Mouse (Mus musculus): ENCODE results near the gene Chrna3. TPM values are rescaled to one million over a fixed set of nuclear protein-coding genes. Genes with fewer than 3 reads are reported as not detected.

Gene Chrna3
- total RNA-seq (2015) (not detected in 2 replicates), total RNA-seq (2017) (not detected in 2 replicates)

- ATAC-seq (ENCODE audit: poor library complexity, severe bottlenecking): no peak
Observed at GRCm38 (mm10) chr9:55026275-55026663, at the start of gene Chrna3. Gene Chrna3, minus strand, starts transcription at chr9:55026562.

GRCm38 (mm10) chr9:55067965-55068265 is 41.6 kb upstream of the Chrna3 start:
- no peak for ATAC-seq (ENCODE audit: poor library complexity, severe bottlenecking)

GRCm38 (mm10) chr9:55067260-55067964 is 41.0 kb upstream of the Chrna3 start:
- ATAC-seq (ENCODE audit: poor library complexity, severe bottlenecking): no peak

GRCm38 (mm10) chr9:55065241-55065640 is 38.9 kb upstream of the Chrna3 start:
- no peak for ATAC-seq (ENCODE audit: poor library complexity, severe bottlenecking)

GRCm38 (mm10) chr9:55058067-55058466 is 31.7 kb upstream of the Chrna3 start:
- ATAC-seq (ENCODE audit: poor library complexity, severe bottlenecking): no peak

- no peak for ATAC-seq (ENCODE audit: poor library complexity, severe bottlenecking)
Observed at GRCm38 (mm10) chr9:55055386-55055930, 29.1 kb upstream of the Chrna3 start.

GRCm38 (mm10) chr9:55048211-55048880 is 22.0 kb upstream of the Chrna3 start, which contains the start of gene Chrnb4:
Gene Chrnb4, minus strand, starts transcription at chr9:55048779.
- ATAC-seq (ENCODE audit: poor library complexity, severe bottlenecking): no peak

GRCm38 (mm10) chr9:55046764-55047163 is 20.4 kb upstream of the Chrna3 start:
- no peak for ATAC-seq (ENCODE audit: poor library complexity, severe bottlenecking)

GRCm38 (mm10) chr9:55045001-55045400 is 18.6 kb upstream of the Chrna3 start:
- no peak for ATAC-seq (ENCODE audit: poor library complexity, severe bottlenecking)

GRCm38 (mm10) chr9:55043688-55044087 is 17.3 kb upstream of the Chrna3 start:
- ATAC-seq (ENCODE audit: poor library complexity, severe bottlenecking): no peak

- ATAC-seq (ENCODE audit: poor library complexity, severe bottlenecking): no peak
Observed at GRCm38 (mm10) chr9:55041389-55041788, 15.0 kb upstream of the Chrna3 start.

GRCm38 (mm10) chr9:55039983-55040382 is 13.6 kb upstream of the Chrna3 start:
- ATAC-seq (ENCODE audit: poor library complexity, severe bottlenecking): no peak

- no peak for ATAC-seq (ENCODE audit: poor library complexity, severe bottlenecking)
Observed at GRCm38 (mm10) chr9:55038948-55039347, 12.6 kb upstream of the Chrna3 start.

- ATAC-seq (ENCODE audit: poor library complexity, severe bottlenecking): no peak
Observed at GRCm38 (mm10) chr9:55031435-55032167, 5.2 kb upstream of the Chrna3 start.

- ATAC-seq (ENCODE audit: poor library complexity, severe bottlenecking): no peak
Observed at GRCm38 (mm10) chr9:55025534-55026274, 658 bp downstream of the Chrna3 start.

- ATAC-seq (ENCODE audit: poor library complexity, severe bottlenecking): peak; percentile 89
Observed at GRCm38 (mm10) chr9:55023902-55024583, 2.3 kb downstream of the Chrna3 start.

GRCm38 (mm10) chr9:55023326-55023725 is 3.0 kb downstream of the Chrna3 start:
- ATAC-seq (ENCODE audit: poor library complexity, severe bottlenecking): no peak

- ATAC-seq (ENCODE audit: poor library complexity, severe bottlenecking): no peak
Observed at GRCm38 (mm10) chr9:55016926-55017325, 9.4 kb downstream of the Chrna3 start.

- ATAC-seq (ENCODE audit: poor library complexity, severe bottlenecking): no peak
Observed at GRCm38 (mm10) chr9:55010588-55011350, 15.6 kb downstream of the Chrna3 start.
